Mouse (Mus musculus) left cerebral cortex, adult 18-20 months (tissue): ENCODE measurements around the gene Pcbd2. TPM values are rescaled to one million over a fixed set of nuclear protein-coding genes. Genes with fewer than 3 reads are reported as not detected.

Experiments
- DNase-seq, 2 experiments: peaks; one replicate each; pipeline ENCODE4 v3.0.0; 2021 to 2022; ENCODE audit warnings: low spot score in 2 of 2, mixed read lengths in 1 of 2
- total RNA-seq, 2 experiments: library from RNA; stranded (reverse); gene quantifications; 2 replicates each; pipeline ENCODE4 v1.2.3; 2021

Pcbd2 gene
- total RNA-seq, 2 experiments from 2014 or later, result 28.1 to 29.8 TPM

- no peak for DNase-seq
These were observed 6.7 kb downstream of the Pcbd2 start for GRCm38 (mm10) chr13:55733628-55734502.

GRCm38 (mm10) chr13:55737885-55738284, 10.7 kb downstream of the Pcbd2 start:
- no peak for DNase-seq

GRCm38 (mm10) chr13:55742306-55742705, 15.1 kb downstream of the Pcbd2 start:
- peak; percentile 22 to 44 for DNase-seq

GRCm38 (mm10) chr13:55754380-55754779, 27.2 kb downstream of the Pcbd2 start:
- no peak for DNase-seq

- DNase-seq, result no peak
These were observed 29.6 kb downstream of the Pcbd2 start for GRCm38 (mm10) chr13:55756789-55757188.

- no peak for DNase-seq
These were observed 30.5 kb downstream of the Pcbd2 start for GRCm38 (mm10) chr13:55757645-55758044.

- no peak for DNase-seq
These were observed 33.4 kb downstream of the Pcbd2 start for GRCm38 (mm10) chr13:55760576-55760975.

GRCm38 (mm10) chr13:55761486-55761885, 34.3 kb downstream of the Pcbd2 start:
- DNase-seq, result no peak

GRCm38 (mm10) chr13:55774352-55774751, 47.2 kb downstream of the Pcbd2 start:
- no peak for DNase-seq

GRCm38 (mm10) chr13:55775056-55775455, 47.9 kb downstream of the Pcbd2 start:
- DNase-seq, result no peak

- DNase-seq, result no peak
These were observed 57.1 kb downstream of the Pcbd2 start, which contains the start of gene Catsper3 for GRCm38 (mm10) chr13:55784268-55784667. TSS of gene Catsper3 (plus strand) at chr13:55784568.

- no peak for DNase-seq
These were observed 59.0 kb downstream of the Pcbd2 start for GRCm38 (mm10) chr13:55786120-55786519.

- DNase-seq, result no peak
These were observed 74.1 kb downstream of the Pcbd2 start for GRCm38 (mm10) chr13:55801246-55801645.

- DNase-seq, result no peak
These were observed 76.8 kb downstream of the Pcbd2 start for GRCm38 (mm10) chr13:55803973-55804372.

GRCm38 (mm10) chr13:55809041-55809623, 82.0 kb downstream of the Pcbd2 start:
- no peak for DNase-seq

GRCm38 (mm10) chr13:55809707-55810106, 82.5 kb downstream of the Pcbd2 start:
- no peak for DNase-seq

- no peak for DNase-seq
These were observed 83.8 kb downstream of the Pcbd2 start for GRCm38 (mm10) chr13:55810947-55811346.

GRCm38 (mm10) chr13:55813490-55814016, 86.4 kb downstream of the Pcbd2 start:
- no peak for DNase-seq

GRCm38 (mm10) chr13:55814834-55815233, 87.7 kb downstream of the Pcbd2 start:
- DNase-seq, result no peak

- no peak for DNase-seq
These were observed 95.3 kb downstream of the Pcbd2 start for GRCm38 (mm10) chr13:55822499-55822898.

GRCm38 (mm10) chr13:55824151-55824945, 97.2 kb downstream of the Pcbd2 start:
- DNase-seq, result no peak
